Mouse (Mus musculus) bone marrow, adult 2 months (tissue): Measurements from ENCODE around the gene Taok1. TPM values are rescaled to one million over a fixed set of nuclear protein-coding genes. Genes with fewer than 3 reads are reported as not detected.
A peak's percentile ranks its signal among the peaks of the same experiment; 100 is the strongest.

Source experiments
- H3K27ac ChIP-seq: fragments of 200-500 bp; 2 replicates; pipeline ENCODE4 v1.5.1; 2012; ENCODE audit warnings: low read depth, mild to moderate bottlenecking, control low read depth, inconsistent platforms, low read length; ENCODE audit not compliant: control insufficient read depth, poor library complexity, insufficient read depth
- H3K4me1 ChIP-seq: fragments of 200-500 bp; 2 replicates; pipeline ENCODE4 v1.6.1; 2011; ENCODE audit warnings: low read length; ENCODE audit not compliant: control insufficient read depth, insufficient read depth
- H3K4me3 ChIP-seq: fragments of 200-500 bp; replicated peaks from 2 replicates; pipeline ENCODE3; 2011; ENCODE audit warnings: mild to moderate bottlenecking, low read depth, low read length, control low read depth; ENCODE audit not compliant: control insufficient read depth
- CTCF ChIP-seq: fragments of 200-500 bp; IDR thresholded peaks from 2 replicates; pipeline ENCODE4 v1.5.1; 2011; ENCODE audit warnings: low read length, control low read depth; ENCODE audit not compliant: control insufficient read depth, insufficient read depth
- POLR2A ChIP-seq: fragments of 200-500 bp; IDR thresholded peaks from 2 replicates; pipeline ENCODE4 v1.6.1; 2011; ENCODE audit warnings: low read depth, mild to moderate bottlenecking, control low read depth, low read length, borderline replicate concordance; ENCODE audit not compliant: control insufficient read depth
- WGBS: fragments of 180-500 bp; shearing (Covaris S2); methylation state at CpG from one replicate; pipeline ENCODE4 v1.1.7; 2018; 5-methylcytosine and 5-hydroxymethylcytosine counted together
- polyA plus RNA-seq: library from polyadenylated mRNA; stranded (reverse); fragments of >200 nt; gene quantifications from 2 replicates; pipeline ENCODE4 v1.2.4, GENCODE M21; 2011; ENCODE audit warnings: low replicate concordance; ENCODE audit not compliant: missing spikeins, insufficient read depth, insufficient read length

Taok1 gene
- polyA plus RNA-seq, 1 experiment, result 8.8 TPM

GRCm38 (mm10) chr11:77493512-77494343 lies 113.9 kb downstream of the Taok1 start, which contains the start of gene Git1:
Gene Git1 (plus strand): TSS chr11:77493562.
- peak; percentile 42; the same call in 1 of the 2 replicates for TF ChIP-seq POLR2A
- TF ChIP-seq CTCF, result no peak
- H3K27ac ChIP-seq, result peak within 1 kb of the TSS; percentile 65
- H3K4me1 ChIP-seq, result peaks cover 5% of the 10 kb centered on the region; the same call in 1 of the 2 replicates
- H3K4me3 ChIP-seq, result peak within 1 kb of the TSS; percentile 84
- 2% methylated on average over 73 of the region's 74 CpGs for WGBS

DNA sequence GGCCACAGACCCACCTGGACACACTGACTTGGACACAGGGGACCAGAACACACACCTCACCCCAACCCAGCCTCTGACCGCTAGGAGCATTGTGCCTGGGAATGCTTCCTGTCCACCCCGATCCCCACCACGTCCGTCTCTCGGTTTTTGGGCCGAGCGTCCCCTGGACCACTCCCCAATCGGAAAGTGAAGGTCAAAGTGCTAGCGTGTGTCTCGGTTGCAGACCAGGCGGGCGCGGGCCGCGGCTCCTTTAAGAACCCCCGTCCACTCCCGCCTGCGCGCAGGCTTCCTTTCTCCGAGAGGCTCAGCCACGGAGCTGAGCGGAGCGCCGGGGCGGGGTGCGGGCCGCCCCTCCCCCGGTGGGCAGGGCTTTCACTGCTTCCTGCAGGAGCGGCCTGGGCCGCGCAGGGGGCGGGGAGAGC lies 114.7 kb downstream of the Taok1 start:
- TF ChIP-seq POLR2A, result peak; percentile 69; the same call in 1 of the 2 replicates
- 0 out of 2 replicates have a peak, but pooled peaks have one; percentile 20 for TF ChIP-seq CTCF
- H3K4me1 ChIP-seq, result peaks cover 5% of the 10 kb centered on the region; the same call in 1 of the 2 replicates
- WGBS, result under 1% methylated on average over 32 of the region's 32 CpGs
- peak overlapping the region; percentile 84 for H3K4me3 ChIP-seq
- H3K27ac ChIP-seq, result peak overlapping the region; percentile 65

- WGBS, result 1% methylated on average over 15 of the region's 18 CpGs
- TF ChIP-seq POLR2A (no peak), CTCF (no peak)
- H3K4me1 ChIP-seq, result peaks cover 5% of the 10 kb centered on the region; the same call in 1 of the 2 replicates
- H3K27ac ChIP-seq, result peak overlapping the region; percentile 65
- H3K4me3 ChIP-seq, result peak overlapping the region; percentile 84
Measured at GRCm38 (mm10) chr11:77492311-77492871, 115.2 kb downstream of the Taok1 start.

GRCm38 (mm10) chr11:77491502-77492291 lies 115.9 kb downstream of the Taok1 start:
- H3K4me3 ChIP-seq, result peak overlapping the region; percentile 40
- no peak overlapping the region for H3K27ac ChIP-seq
- WGBS, result under 1% methylated on average over 23 of the region's 23 CpGs

GRCm38 (mm10) chr11:77491123-77491501 lies 116.5 kb downstream of the Taok1 start:
- under 1% methylated on average over 13 of the region's 13 CpGs for WGBS
- no peak overlapping the region for H3K27ac ChIP-seq
- no peak overlapping the region for H3K4me3 ChIP-seq
- H3K4me1 ChIP-seq, result peaks cover 5% of the 10 kb centered on the region; the same call in 1 of the 2 replicates
- TF ChIP-seq POLR2A, result peak; percentile 23; the same call in 1 of the 2 replicates
- peak; percentile 93 for TF ChIP-seq CTCF

More at GRCm38 (mm10) chr11:77491502-77492291, 115.9 kb downstream of the Taok1 start:
- no peak for TF ChIP-seq POLR2A
- TF ChIP-seq CTCF, result no peak
- H3K4me1 ChIP-seq, result peaks cover 5% of the 10 kb centered on the region; the same call in 1 of the 2 replicates

DNA sequence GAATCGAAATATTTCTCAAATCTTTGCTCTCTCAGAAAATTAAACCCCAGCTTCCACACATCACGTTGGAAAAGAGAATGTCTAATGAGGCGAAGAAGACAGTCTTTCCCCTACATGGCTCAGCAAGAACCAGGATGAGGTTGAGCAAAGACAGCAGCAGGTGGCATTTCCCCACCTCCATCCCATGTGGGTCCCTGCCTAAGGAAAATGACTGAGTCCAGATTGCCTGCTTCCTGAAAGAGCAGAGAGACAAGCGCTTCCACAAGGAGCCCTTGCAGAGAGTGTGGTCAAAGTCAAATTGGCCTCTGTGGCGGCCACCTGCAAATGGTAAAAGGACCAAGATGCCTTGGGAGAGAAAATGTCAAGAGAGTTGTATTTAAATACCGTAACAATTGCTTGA lies 117.2 kb downstream of the Taok1 start:
- Histone ChIP-seq H3K27ac (no peak overlapping the region), H3K4me1 (peaks cover 5% of the 10 kb centered on the region; the same call in 1 of the 2 replicates), H3K4me3 (no peak overlapping the region)
- WGBS, result 67% methylated on average over 6 of the region's 6 CpGs
- TF ChIP-seq CTCF, result no peak
- TF ChIP-seq POLR2A, result no peak

DNA sequence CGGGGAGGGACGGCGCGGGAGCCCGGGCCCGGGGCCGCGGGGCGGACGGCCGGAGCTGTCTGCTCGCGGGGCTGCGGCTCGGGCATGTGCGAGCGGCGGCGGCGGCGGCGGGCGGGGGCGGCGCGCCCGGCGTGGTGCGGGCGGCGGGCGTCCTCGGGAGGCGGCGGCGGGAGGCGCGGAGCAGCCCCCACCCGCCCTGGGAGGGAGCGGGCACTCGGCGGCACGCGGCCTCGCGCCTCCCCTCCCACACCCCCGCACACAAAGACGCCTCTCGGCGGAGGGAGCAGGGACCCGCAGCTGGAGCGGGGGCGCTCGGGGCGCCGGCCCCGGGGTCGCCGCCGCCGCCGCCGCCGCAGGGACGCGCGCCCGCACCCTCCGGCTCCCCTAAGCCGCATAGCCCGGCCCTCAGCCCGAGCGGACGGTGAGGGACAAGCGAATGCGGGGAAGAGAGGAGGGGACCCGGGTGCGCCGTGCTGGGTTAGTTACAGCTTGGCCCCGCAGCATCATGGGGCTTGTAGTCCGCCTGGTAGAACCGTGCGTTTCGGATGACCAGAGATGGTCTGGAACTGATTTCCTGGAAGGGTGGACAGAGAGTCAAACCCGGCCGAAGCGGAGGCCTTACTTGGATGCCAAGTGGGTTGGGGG lies 117.9 kb downstream of the Taok1 start, which contains the start of gene Ankrd13b:
Gene Ankrd13b, minus strand, starts transcription at position 88 of the 645 bp plus-strand sequence.
- no peak within 1 kb of the TSS for H3K27ac ChIP-seq
- H3K4me1 ChIP-seq, result peaks cover 5% of the 10 kb centered on the region; the same call in 1 of the 2 replicates
- TF ChIP-seq POLR2A, result no peak
- TF ChIP-seq CTCF, result no peak
- WGBS, result 4% methylated on average over 66 of the region's 87 CpGs
- peak within 1 kb of the TSS; percentile 64 for H3K4me3 ChIP-seq
